Mouse (Mus musculus) lung, embryonic 15.5 days (tissue): ENCODE measurements around the gene Plin1. TPM values are rescaled to one million over a fixed set of nuclear protein-coding genes. Genes with fewer than 3 reads are reported as not detected.
A peak's percentile ranks its signal among the peaks of the same experiment; 100 is the strongest.

Experiments used
- ATAC-seq: fragments of 200-750 bp; cut with Nextera tagmentation; 2 replicates; pipeline ENCODE4 v1.8.0; 2017; ENCODE audit warnings: moderate number of reproducible peaks, borderline replicate concordance; ENCODE audit not compliant: low FRiP score, low TSS enrichment; ENCODE audit errors: extremely low read depth
- H3K27ac ChIP-seq: fragments of 300-500 bp; sonication (generic); 2 replicates; pipeline ENCODE4 v1.5.1; 2015; ENCODE audit warnings: moderate library complexity, mild to moderate bottlenecking, inconsistent platforms
- H3K27me3 ChIP-seq: fragments of 300-500 bp; sonication (generic); 2 replicates; pipeline ENCODE4 v1.6.1; 2015; ENCODE audit warnings: inconsistent platforms
- H3K36me3 ChIP-seq: fragments of 300-500 bp; sonication (generic); 2 replicates; pipeline ENCODE4 v1.6.1; 2015; ENCODE audit warnings: inconsistent platforms
- H3K4me1 ChIP-seq: fragments of 300-500 bp; sonication (generic); 2 replicates; pipeline ENCODE4 v1.6.1; 2015; ENCODE audit warnings: inconsistent platforms
- H3K4me2 ChIP-seq: fragments of 300-500 bp; sonication (generic); 2 replicates; pipeline ENCODE4 v1.6.1; 2015; ENCODE audit warnings: inconsistent platforms, mild to moderate bottlenecking, moderate library complexity
- H3K4me3 ChIP-seq: fragments of 300-500 bp; sonication (generic); 2 replicates; pipeline ENCODE4 v1.5.1; 2015; ENCODE audit warnings: mild to moderate bottlenecking, inconsistent platforms
- H3K9ac ChIP-seq: fragments of 300-500 bp; sonication (generic); 2 replicates; pipeline ENCODE4 v1.6.1; 2015; ENCODE audit warnings: inconsistent platforms
- H3K9me3 ChIP-seq: fragments of 300-500 bp; sonication (generic); 2 replicates; pipeline ENCODE4 v1.6.1; 2016; ENCODE audit warnings: inconsistent platforms
- WGBS: fragments of 180-500 bp; shearing (Covaris S2); methylation state at CpG from one replicate; pipeline ENCODE4 v1.1.7; 2015; 5-methylcytosine and 5-hydroxymethylcytosine counted together
- polyA plus RNA-seq: library from polyadenylated mRNA; unstranded; fragments of >200 nt; fragmentation: Nextera tagmentation; extraction: Ambion mirVana; gene quantifications from 2 replicates; pipeline ENCODE4 v1.2.1, GENCODE M21; 2015

Gene Plin1
- polyA plus RNA-seq, 1 experiment from 2014 or later, result not detected

DNA sequence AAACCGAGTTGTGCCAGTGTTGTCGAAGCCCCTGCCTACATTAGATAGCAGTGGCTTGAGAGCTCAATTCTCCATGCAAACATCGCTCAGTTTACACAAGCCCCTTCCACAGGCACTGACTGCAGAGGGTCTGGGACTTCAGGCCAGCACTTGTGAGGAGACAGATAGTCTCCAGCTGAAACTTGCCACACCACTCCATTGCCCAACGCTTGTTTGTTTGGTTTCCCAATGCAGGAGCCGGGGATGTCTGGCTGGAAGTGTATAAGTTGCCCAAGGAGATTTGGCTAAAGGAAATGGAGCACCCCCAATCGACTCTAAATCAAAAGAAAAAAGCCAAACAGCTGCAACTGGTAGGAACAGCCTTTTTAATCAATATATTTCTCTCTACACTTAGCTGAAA is 25.5 kb upstream of the Plin1 start:
- H3K27ac ChIP-seq, result no peak overlapping the region
- no peak overlapping the region for H3K4me2 ChIP-seq
- no peak overlapping the region for H3K9ac ChIP-seq
- no peaks in the 10 kb centered on the region for H3K27me3 ChIP-seq
- no peak for ATAC-seq
- no peaks in the 10 kb centered on the region for H3K36me3 ChIP-seq
- no peaks in the 10 kb centered on the region for H3K9me3 ChIP-seq
- WGBS, result 27% methylated on average over 6 of the region's 6 CpGs
- H3K4me3 ChIP-seq, result no peak overlapping the region
- H3K4me1 ChIP-seq, result 0 out of 2 replicates have a peak, but pooled peaks cover 3% of the 10 kb centered on the region

DNA sequence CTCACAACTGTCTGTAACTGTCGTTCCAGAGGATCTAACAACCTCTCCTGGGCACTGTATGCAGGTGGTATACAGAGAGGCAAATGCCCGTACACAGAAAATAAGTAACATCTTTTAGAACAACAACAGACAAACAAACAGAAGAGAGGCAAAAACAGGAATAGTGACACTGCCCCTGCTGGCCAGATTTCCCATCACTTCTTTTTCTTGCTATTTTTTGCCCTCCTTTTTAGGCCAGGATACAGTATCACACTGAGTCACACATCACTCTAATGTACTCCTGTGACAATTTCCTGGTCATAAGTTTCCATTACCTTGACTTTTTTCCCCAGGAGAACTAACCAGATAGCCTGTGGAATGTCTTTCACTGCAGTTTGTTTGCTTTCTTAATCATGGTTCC is 23.6 kb upstream of the Plin1 start:
- H3K27ac ChIP-seq, result no peak overlapping the region
- H3K36me3 ChIP-seq, result no peaks in the 10 kb centered on the region
- no peak overlapping the region for H3K9ac ChIP-seq
- no peaks in the 10 kb centered on the region for H3K27me3 ChIP-seq
- H3K9me3 ChIP-seq, result no peaks in the 10 kb centered on the region
- H3K4me1 ChIP-seq, result 0 out of 2 replicates have a peak, but pooled peaks cover under 1% of the 10 kb centered on the region
- no peak for ATAC-seq
- no peak overlapping the region for H3K4me3 ChIP-seq
- WGBS, result 41% methylated on average over 2 of the region's 2 CpGs
- no peak overlapping the region for H3K4me2 ChIP-seq

GRCm38 (mm10) chr7:79749511-79749910 is 16.8 kb upstream of the Plin1 start:
- Histone ChIP-seq H3K4me2 (no peak overlapping the region), H3K27me3 (no peaks in the 10 kb centered on the region), H3K9ac (no peak overlapping the region), H3K9me3 (no peaks in the 10 kb centered on the region), H3K27ac (no peak overlapping the region), H3K36me3 (no peaks in the 10 kb centered on the region), H3K4me3 (no peak overlapping the region), H3K4me1 (no peaks in the 10 kb centered on the region)
- 80% methylated on average over 6 of the region's 6 CpGs for WGBS
- no peak for ATAC-seq

DNA sequence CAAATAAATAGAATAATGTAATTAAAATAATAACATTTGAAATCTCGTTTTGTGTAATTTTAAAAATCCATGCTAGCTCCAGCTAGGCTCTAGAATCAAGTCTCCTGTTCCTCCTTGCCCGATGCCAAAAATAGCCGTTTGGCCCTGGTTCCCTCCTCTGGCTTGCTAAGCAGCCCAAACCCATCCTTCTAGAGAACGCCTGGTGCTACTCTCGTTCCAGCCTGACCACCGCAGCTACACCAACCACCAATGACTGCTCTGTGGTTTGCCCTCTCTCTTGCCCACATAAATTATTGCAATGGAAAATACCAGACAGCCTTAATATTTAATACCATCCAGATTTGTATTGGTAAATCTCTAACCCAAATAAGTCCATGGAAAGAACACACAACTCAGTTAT is 15.0 kb upstream of the Plin1 start:
- no peak overlapping the region for H3K9ac ChIP-seq

GRCm38 (mm10) chr7:79744585-79744984 is 11.9 kb upstream of the Plin1 start:
- H3K4me3 ChIP-seq, result no peak overlapping the region
- H3K9ac ChIP-seq, result no peak overlapping the region
- no peaks in the 10 kb centered on the region for H3K9me3 ChIP-seq
- no peaks in the 10 kb centered on the region for H3K27me3 ChIP-seq
- H3K27ac ChIP-seq, result no peak overlapping the region
- no peaks in the 10 kb centered on the region for H3K36me3 ChIP-seq
- ATAC-seq, result no peak
- H3K4me2 ChIP-seq, result no peak overlapping the region
- WGBS, result 71% methylated on average over 5 of the region's 5 CpGs
- H3K4me1 ChIP-seq, result peaks cover 5% of the 10 kb centered on the region; the same call in 1 of the 2 replicates

More for the DNA sequence above, 15.0 kb upstream of the Plin1 start:
- H3K4me2 ChIP-seq, result no peak overlapping the region
- no peak overlapping the region for H3K4me3 ChIP-seq
- H3K36me3 ChIP-seq, result no peaks in the 10 kb centered on the region
- no peaks in the 10 kb centered on the region for H3K27me3 ChIP-seq
- peaks cover 5% of the 10 kb centered on the region; the same call in 1 of the 2 replicates for H3K4me1 ChIP-seq
- H3K9me3 ChIP-seq, result no peaks in the 10 kb centered on the region
- 77% methylated on average over 6 of the region's 6 CpGs for WGBS
- no peak for ATAC-seq
- H3K27ac ChIP-seq, result no peak overlapping the region

DNA sequence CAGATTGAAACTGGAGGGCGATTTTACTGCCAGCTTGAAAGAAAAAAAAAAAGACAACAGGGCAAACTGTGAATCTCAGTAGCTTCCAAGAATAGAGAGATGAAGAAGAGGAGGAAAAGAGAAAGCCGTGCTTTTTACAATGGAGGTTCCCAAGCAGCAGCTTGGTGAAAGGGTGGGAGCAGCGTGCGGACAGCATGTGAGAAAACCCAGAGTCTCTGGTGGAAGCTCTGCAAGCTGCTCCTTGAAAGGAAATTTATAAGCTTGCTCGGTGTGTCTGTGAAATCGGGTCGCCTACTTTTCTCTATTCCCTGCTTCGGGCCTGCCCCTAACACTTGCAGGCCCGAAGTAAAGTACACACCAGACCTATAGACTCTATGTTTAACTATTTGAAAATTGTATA is 11.3 kb upstream of the Plin1 start:
- Histone ChIP-seq H3K4me1 (peaks cover 5% of the 10 kb centered on the region; the same call in 1 of the 2 replicates), H3K9ac (no peak overlapping the region), H3K9me3 (no peaks in the 10 kb centered on the region), H3K4me2 (no peak overlapping the region), H3K36me3 (no peaks in the 10 kb centered on the region), H3K4me3 (no peak overlapping the region), H3K27ac (no peak overlapping the region), H3K27me3 (no peaks in the 10 kb centered on the region)
- no peak for ATAC-seq
- 89% methylated on average over 9 of the region's 9 CpGs for WGBS

- peaks cover 5% of the 10 kb centered on the region; the same call in 1 of the 2 replicates for H3K4me1 ChIP-seq
- peak within 1 kb of the TSS; percentile 58 for H3K9ac ChIP-seq
- H3K27me3 ChIP-seq, result no peaks in the 10 kb centered on the region
- no peaks in the 10 kb centered on the region for H3K36me3 ChIP-seq
- no peaks in the 10 kb centered on the region for H3K9me3 ChIP-seq
- 2% methylated on average over 46 of the region's 46 CpGs for WGBS
- peak within 1 kb of the TSS; percentile 70 for H3K4me3 ChIP-seq
- H3K4me2 ChIP-seq, result peak within 1 kb of the TSS; percentile 98
- no peak within 1 kb of the TSS for H3K27ac ChIP-seq
- ATAC-seq, result peak; percentile 86
Measured at GRCm38 (mm10) chr7:79742659-79743536, 10.2 kb upstream of the Plin1 start, which contains the start of the genes Pex11a and Wdr93. Gene Pex11a, minus strand, starts transcription at chr7:79743131. Gene Wdr93, plus strand, starts transcription at chr7:79743163.

DNA sequence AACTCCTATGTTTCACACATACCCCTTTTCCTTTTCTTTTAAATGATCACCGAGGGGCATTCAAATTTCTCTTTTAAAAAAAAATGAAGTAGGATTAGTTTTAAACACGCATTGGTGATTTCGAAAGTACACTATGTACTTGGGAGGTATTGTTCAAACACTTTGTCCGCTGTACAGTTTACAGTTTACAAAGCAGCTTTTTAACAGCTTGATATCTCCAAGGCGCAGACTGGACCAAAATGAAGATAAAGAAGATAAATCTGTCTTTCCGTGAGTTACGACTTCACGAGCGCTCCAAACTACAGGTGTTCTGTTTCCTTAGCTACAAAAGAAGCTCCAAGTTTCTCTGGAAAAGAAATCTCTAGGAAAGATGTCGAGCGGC is 9.6 kb upstream of the Plin1 start:
- Histone ChIP-seq H3K9me3 (no peaks in the 10 kb centered on the region), H3K4me2 (peak overlapping the region; percentile 98), H3K36me3 (peaks cover 5% of the 10 kb centered on the region; the same call in 1 of the 2 replicates), H3K27me3 (no peaks in the 10 kb centered on the region), H3K9ac (peak overlapping the region; percentile 58), H3K27ac (no peak overlapping the region), H3K4me1 (peaks cover 5% of the 10 kb centered on the region; the same call in 1 of the 2 replicates), H3K4me3 (peak overlapping the region; percentile 70)
- no peak for ATAC-seq
- WGBS, result 11% methylated on average over 11 of the region's 11 CpGs

DNA sequence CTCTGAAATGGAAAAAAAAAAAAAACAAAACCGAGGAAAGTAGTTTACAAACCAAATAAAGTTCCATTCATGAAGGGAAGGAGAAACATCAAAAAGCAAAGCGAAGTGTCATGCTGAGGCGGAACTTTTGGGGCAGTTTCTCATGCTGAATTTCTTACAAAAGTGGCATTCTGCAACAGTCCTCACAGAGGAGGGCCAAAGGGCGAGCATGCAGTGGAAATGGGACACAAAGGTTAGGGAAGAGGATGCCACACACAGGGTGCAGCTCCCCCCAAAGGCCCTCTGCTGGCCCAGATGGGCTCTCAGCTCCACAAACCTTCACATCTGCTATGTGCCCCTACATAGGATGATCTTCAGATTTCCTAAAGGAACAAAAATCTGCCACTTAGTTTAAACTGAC is 7.6 kb upstream of the Plin1 start:
- H3K4me2 ChIP-seq, result no peak overlapping the region
- ATAC-seq, result no peak
- peaks cover 5% of the 10 kb centered on the region; the same call in 1 of the 2 replicates for H3K4me1 ChIP-seq
- H3K27me3 ChIP-seq, result no peaks in the 10 kb centered on the region
- no peak overlapping the region for H3K27ac ChIP-seq
- H3K9ac ChIP-seq, result no peak overlapping the region
- no peaks in the 10 kb centered on the region for H3K9me3 ChIP-seq
- peaks cover 11% of the 10 kb centered on the region; the same call in 1 of the 2 replicates for H3K36me3 ChIP-seq
- H3K4me3 ChIP-seq, result no peak overlapping the region
- WGBS, result 78% methylated on average over 4 of the region's 4 CpGs

DNA sequence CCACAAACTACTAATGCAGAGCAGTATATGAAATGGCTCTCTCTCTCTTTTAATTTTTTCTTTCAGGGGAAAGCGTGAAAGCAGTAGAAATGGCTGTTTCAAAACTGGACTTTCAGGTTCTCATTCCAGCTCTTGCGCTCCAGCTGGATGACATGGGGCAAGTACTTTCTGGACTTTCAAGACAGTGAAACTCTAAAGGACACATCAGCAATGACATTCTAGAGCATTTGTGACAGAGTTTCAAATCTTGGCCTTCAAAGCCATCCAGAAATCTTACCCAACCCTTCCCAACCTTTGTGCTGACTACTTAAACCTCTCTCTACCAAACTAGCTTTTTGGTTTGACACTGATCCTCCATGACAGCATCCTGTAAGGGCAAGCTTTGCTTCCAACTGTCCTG is 6.2 kb upstream of the Plin1 start:
- H3K4me3 ChIP-seq, result no peak overlapping the region
- ATAC-seq, result no peak
- peaks cover 11% of the 10 kb centered on the region; the same call in 1 of the 2 replicates for H3K36me3 ChIP-seq
- H3K27me3 ChIP-seq, result no peaks in the 10 kb centered on the region
- H3K9me3 ChIP-seq, result no peaks in the 10 kb centered on the region
- peaks cover 5% of the 10 kb centered on the region; the same call in 1 of the 2 replicates for H3K4me1 ChIP-seq
- no peak overlapping the region for H3K4me2 ChIP-seq
- 77% methylated on average over 2 of the region's 2 CpGs for WGBS
- H3K9ac ChIP-seq, result no peak overlapping the region
- H3K27ac ChIP-seq, result no peak overlapping the region

- H3K36me3 ChIP-seq, result peaks cover 11% of the 10 kb centered on the region; the same call in 1 of the 2 replicates
- H3K4me1 ChIP-seq, result no peaks in the 10 kb centered on the region
- no peaks in the 10 kb centered on the region for H3K9me3 ChIP-seq
- H3K4me3 ChIP-seq, result no peak overlapping the region
- H3K4me2 ChIP-seq, result no peak overlapping the region
- H3K27ac ChIP-seq, result no peak overlapping the region
- no peak overlapping the region for H3K9ac ChIP-seq
- 75% methylated on average over 14 of the region's 14 CpGs for WGBS
- H3K27me3 ChIP-seq, result no peaks in the 10 kb centered on the region
- no peak for ATAC-seq
Measured at GRCm38 (mm10) chr7:79736511-79736910, 3.8 kb upstream of the Plin1 start.

DNA sequence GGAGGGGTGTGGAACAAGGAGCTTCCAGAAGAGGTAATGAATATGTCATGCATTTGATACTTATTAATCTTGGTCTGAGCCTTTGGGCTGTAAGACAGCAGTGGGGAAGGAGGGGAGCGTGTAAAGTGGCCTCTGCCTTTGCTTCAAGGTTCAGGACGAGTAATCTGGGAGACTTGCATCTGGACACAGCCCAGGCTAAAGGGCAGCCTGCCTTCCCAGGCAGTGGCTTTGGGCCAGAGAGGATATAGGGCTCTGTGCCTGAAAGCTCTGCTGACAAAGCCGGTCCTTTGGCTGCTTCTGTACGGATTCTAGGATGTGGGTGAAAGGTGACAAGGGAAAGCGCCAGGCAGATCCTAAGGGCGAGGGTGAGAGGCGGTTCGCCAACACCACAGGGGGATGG is 1.9 kb upstream of the Plin1 start:
- H3K4me1 ChIP-seq, result no peaks in the 10 kb centered on the region
- H3K9ac ChIP-seq, result no peak overlapping the region
- H3K27me3 ChIP-seq, result peaks cover 4% of the 10 kb centered on the region; the same call in 1 of the 2 replicates
- WGBS, result 71% methylated on average over 8 of the region's 8 CpGs
- peaks cover 11% of the 10 kb centered on the region; the same call in 1 of the 2 replicates for H3K36me3 ChIP-seq
- no peak for ATAC-seq
- H3K4me2 ChIP-seq, result no peak overlapping the region
- no peaks in the 10 kb centered on the region for H3K9me3 ChIP-seq
- H3K4me3 ChIP-seq, result no peak overlapping the region
- no peak overlapping the region for H3K27ac ChIP-seq
